Mouse (Mus musculus) midbrain, embryonic 11.5 days (tissue): Measurements from ENCODE around the gene Cltc. TPM values are rescaled to one million over a fixed set of nuclear protein-coding genes. Genes with fewer than 3 reads are reported as not detected.
"Not testable (repeated sequence)": the region's sequence is repeated elsewhere in the genome, so short reads cannot be mapped to it uniquely, and the experiment has no call there.

Experiments
- ATAC-seq: fragments of 200-750 bp; cut with Nextera tagmentation; 2 replicates; pipeline ENCODE4 v1.8.0; 2017; ENCODE audit warnings: moderate TSS enrichment, moderate library complexity; ENCODE audit not compliant: low FRiP score
- DNase-seq: peaks from one replicate; pipeline ENCODE4 v3.0.0; 2015; ENCODE audit warnings: low spot score; ENCODE audit errors: missing footprints
- H3K27ac ChIP-seq: fragments of 300-500 bp; sonication (generic); 2 replicates; pipeline ENCODE4 v1.5.1; 2014; ENCODE audit warnings: low read depth, low read length
- H3K27me3 ChIP-seq: fragments of 300-500 bp; sonication (generic); 2 replicates; pipeline ENCODE4 v1.6.1; 2014; ENCODE audit warnings: mild to moderate bottlenecking, low read length, moderate library complexity, mixed read lengths; ENCODE audit not compliant: control insufficient read depth, insufficient read depth
- H3K36me3 ChIP-seq: fragments of 300-500 bp; sonication (generic); 2 replicates; pipeline ENCODE4 v1.6.1; 2014; ENCODE audit warnings: mild to moderate bottlenecking, low read length, moderate library complexity, mixed read lengths; ENCODE audit not compliant: control insufficient read depth, insufficient read depth
- H3K4me1 ChIP-seq: fragments of 300-500 bp; sonication (generic); 2 replicates; pipeline ENCODE4 v1.6.1; 2014; ENCODE audit warnings: low read length; ENCODE audit not compliant: control insufficient read depth, insufficient read depth
- H3K4me2 ChIP-seq: fragments of 300-500 bp; sonication (generic); 2 replicates; pipeline ENCODE4 v1.6.1; 2014; ENCODE audit warnings: mild to moderate bottlenecking, moderate library complexity
- H3K4me3 ChIP-seq: fragments of 300-500 bp; sonication (generic); 2 replicates; pipeline ENCODE4 v1.5.1; 2014; ENCODE audit warnings: low read depth, low read length
- H3K9ac ChIP-seq: fragments of 300-500 bp; sonication (generic); 2 replicates; pipeline ENCODE4 v1.6.1; 2014; ENCODE audit warnings: low read length
- H3K9me3 ChIP-seq: fragments of 300-500 bp; sonication (generic); 2 replicates; pipeline ENCODE4 v1.6.1; 2016; ENCODE audit warnings: low read length; ENCODE audit not compliant: control insufficient read depth
- WGBS: fragments of 180-500 bp; shearing (Covaris S2); extraction: QIAGEN DNeasy Blood & Tissue Kit; methylation state at CpG from one replicate; pipeline ENCODE4 v1.1.7; 2014; 5-methylcytosine and 5-hydroxymethylcytosine counted together
- polyA plus RNA-seq: library from polyadenylated mRNA; unstranded; fragments of >200 nt; fragmentation: Nextera tagmentation; extraction: Ambion mirVana; gene quantifications from 2 replicates; pipeline ENCODE4 v1.2.1, GENCODE M21; 2014

Cltc gene
- polyA plus RNA-seq, 1 experiment from 2014 or later, result 173 TPM

DNA sequence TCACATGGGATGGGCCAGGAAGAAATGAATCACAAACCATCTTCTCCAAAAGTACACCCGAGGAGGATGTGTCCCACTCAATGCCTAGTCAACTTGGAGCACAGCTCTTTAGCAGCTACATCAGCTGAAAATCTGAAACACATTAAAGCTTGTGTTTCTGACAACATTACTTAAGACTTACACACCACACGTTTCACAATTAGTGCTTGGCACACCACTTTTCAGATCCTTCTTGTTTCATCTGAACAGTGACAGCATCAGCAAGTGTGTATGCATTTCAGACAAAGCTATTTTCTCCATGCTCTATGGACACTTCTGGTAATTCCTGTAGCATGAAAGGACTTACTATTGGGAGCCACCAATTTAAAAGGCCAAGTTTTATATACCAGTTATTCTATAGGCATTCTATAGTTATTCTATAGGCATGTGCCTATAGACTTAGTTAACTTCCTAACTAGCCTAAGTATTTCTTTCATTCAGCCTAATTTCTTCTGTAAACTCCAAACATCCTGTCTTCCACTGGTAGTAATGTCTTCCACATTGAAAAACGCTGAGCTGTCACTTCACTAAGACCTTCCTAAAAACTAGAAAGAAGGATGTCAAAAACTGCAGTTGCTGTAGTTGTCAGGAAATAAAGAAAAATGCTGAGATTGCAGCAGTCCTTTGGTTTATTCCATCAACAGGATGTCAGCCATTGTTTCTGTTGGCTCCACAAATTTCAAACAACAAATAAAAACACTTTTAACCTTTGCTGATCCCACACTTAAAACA is 11.5 kb downstream of the Cltc start:
- no peak overlapping the region for H3K27ac ChIP-seq
- no peaks in the 10 kb centered on the region for H3K4me1 ChIP-seq
- H3K4me3 ChIP-seq, result no peak overlapping the region
- DNase-seq, result no peak
- H3K36me3 ChIP-seq, result no peaks in the 10 kb centered on the region
- H3K9ac ChIP-seq, result no peak overlapping the region
- no peaks in the 10 kb centered on the region for H3K9me3 ChIP-seq
- no peak overlapping the region for H3K4me2 ChIP-seq
- no peak for ATAC-seq
- H3K27me3 ChIP-seq, result no peaks in the 10 kb centered on the region
- WGBS, result 85% methylated on average over 3 of the region's 3 CpGs

DNA sequence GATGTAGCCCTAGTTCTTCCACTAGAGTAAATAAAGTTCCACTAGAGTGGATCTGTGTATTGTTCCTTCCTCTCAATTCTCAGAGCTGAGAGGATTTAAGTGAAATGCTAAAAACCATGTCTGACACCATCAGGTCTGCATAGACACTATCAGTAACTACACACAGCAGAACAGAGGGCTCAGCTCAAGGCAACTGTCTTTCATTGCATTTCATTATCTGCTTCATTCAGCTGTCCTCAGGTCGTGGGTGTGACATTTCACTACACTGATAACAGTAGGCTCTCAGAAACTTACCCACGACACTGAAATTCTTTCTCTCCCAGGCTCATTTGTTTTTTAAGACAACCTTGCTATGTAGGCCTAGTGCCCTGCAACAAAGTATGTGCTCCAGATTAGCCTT is 14.8 kb downstream of the Cltc start:
- no peaks in the 10 kb centered on the region for H3K27me3 ChIP-seq
- H3K4me2 ChIP-seq, result no peak overlapping the region
- DNase-seq (no peak), ATAC-seq (no peak)
- H3K36me3 ChIP-seq, result no peaks in the 10 kb centered on the region
- no peak overlapping the region for H3K9ac ChIP-seq
- no peaks in the 10 kb centered on the region for H3K4me1 ChIP-seq
- no peak overlapping the region for H3K27ac ChIP-seq
- no peaks in the 10 kb centered on the region for H3K9me3 ChIP-seq
- H3K4me3 ChIP-seq, result no peak overlapping the region
- 71% methylated on average over 2 of the region's 2 CpGs for WGBS

DNA sequence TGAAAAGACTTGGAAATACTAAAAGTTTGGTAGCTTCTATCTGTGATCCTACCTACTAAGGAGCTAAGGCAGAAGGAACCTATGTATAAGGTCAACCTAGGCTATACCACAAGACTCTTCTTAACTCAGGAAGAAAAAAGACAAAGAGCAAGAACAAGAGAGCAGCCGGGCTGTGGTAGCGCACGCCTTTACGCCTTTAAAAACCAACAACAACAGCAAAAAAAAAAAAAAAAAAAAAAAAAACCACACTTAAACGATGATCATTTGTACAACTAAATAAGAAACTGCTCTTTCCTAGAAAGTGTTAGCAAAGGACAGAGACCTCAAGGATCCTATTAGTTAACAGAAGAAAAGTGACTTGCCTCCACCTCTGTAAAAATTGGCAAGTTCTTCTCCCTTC is 15.9 kb downstream of the Cltc start:
- 94% methylated on average over 5 of the region's 5 CpGs for WGBS
- H3K4me2 ChIP-seq, result no peak overlapping the region
- H3K36me3 ChIP-seq, result no peaks in the 10 kb centered on the region

DNA sequence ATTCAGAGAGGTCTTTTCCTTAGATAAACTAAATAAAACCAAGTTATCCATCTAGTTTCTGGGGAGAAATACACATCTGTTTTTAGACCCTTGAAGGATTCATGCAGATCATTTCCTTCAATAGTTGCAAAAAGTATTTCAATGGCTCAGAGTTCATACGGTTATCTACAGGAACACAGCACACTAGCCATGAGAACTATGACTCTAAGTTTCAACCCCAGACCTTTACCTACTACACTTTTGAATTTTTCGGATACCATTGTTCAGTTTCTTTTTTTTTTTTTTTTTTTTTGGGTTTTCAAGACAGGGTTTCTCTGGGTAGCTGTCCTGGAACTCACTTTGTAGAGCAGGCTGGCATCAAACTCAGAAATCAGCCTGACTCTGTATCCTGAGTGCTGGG is 17.9 kb downstream of the Cltc start:
- Histone ChIP-seq H3K4me1 (no peaks in the 10 kb centered on the region), H3K36me3 (no peaks in the 10 kb centered on the region), H3K9me3 (no peaks in the 10 kb centered on the region), H3K4me2 (no peak overlapping the region), H3K27me3 (no peaks in the 10 kb centered on the region), H3K4me3 (no peak overlapping the region), H3K27ac (no peak overlapping the region), H3K9ac (no peak overlapping the region)
- WGBS, result 89% methylated on average over 2 of the region's 2 CpGs
- DNase-seq (no peak), ATAC-seq (no peak)

More for the DNA sequence above, 15.9 kb downstream of the Cltc start:
- H3K4me3 ChIP-seq, result no peak overlapping the region
- ATAC-seq (no peak), DNase-seq (no peak)
- H3K27ac ChIP-seq, result no peak overlapping the region
- H3K9ac ChIP-seq, result no peak overlapping the region
- no peaks in the 10 kb centered on the region for H3K27me3 ChIP-seq
- no peaks in the 10 kb centered on the region for H3K9me3 ChIP-seq
- H3K4me1 ChIP-seq, result no peaks in the 10 kb centered on the region

DNA sequence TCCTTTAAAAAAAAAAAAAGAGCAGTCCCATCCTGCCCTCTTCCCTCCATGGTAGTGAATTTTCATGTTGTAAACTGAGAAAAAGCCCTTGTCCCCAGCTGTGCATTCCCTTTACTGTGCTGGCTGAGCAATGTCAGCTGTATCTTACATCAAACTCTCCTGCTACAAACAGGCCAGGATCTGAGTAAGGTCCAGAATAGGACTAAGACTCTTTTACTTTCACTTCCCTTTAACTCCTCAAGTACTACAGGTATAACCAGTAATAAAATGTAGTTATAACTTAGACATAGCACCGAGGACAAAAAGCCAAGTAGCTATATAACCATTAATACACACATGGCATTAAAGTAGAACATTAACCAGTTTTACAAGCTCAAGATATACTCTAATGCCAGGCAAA is 18.4 kb downstream of the Cltc start:
- Histone ChIP-seq H3K4me3 (no peak overlapping the region), H3K4me1 (no peaks in the 10 kb centered on the region), H3K9me3 (no peaks in the 10 kb centered on the region), H3K27me3 (no peaks in the 10 kb centered on the region), H3K4me2 (no peak overlapping the region), H3K27ac (no peak overlapping the region), H3K9ac (no peak overlapping the region), H3K36me3 (no peaks in the 10 kb centered on the region)
- no peak for ATAC-seq
- 93% methylated on average over 1 of the region's 1 CpGs for WGBS
- DNase-seq, result no peak

DNA sequence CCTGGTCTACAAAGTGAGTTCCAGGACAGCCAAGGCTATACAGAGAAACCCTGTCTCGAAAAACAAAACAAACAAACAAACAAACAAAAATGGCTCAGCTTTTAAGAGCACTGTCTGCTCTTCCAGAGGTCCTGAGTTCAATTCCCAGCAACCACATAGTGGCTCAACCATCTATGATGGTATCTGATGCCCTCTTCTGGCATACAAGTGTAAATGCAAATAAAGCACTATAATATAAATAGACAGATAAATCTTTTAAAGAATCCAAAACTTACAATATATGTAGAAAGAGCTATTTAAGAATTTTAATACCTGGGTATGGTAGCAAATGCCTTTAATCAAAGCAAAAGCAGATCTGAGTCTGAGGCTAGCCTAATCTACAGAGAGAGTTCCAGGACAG is 19.1 kb downstream of the Cltc start:
- not testable (repeated sequence) for H3K9me3 ChIP-seq, H3K4me1 ChIP-seq, DNase-seq, ATAC-seq, H3K9ac ChIP-seq, H3K4me2 ChIP-seq, H3K36me3 ChIP-seq, H3K27ac ChIP-seq, H3K27me3 ChIP-seq, H3K4me3 ChIP-seq
- WGBS, result 89% methylated on average over 1 of the region's 1 CpGs

DNA sequence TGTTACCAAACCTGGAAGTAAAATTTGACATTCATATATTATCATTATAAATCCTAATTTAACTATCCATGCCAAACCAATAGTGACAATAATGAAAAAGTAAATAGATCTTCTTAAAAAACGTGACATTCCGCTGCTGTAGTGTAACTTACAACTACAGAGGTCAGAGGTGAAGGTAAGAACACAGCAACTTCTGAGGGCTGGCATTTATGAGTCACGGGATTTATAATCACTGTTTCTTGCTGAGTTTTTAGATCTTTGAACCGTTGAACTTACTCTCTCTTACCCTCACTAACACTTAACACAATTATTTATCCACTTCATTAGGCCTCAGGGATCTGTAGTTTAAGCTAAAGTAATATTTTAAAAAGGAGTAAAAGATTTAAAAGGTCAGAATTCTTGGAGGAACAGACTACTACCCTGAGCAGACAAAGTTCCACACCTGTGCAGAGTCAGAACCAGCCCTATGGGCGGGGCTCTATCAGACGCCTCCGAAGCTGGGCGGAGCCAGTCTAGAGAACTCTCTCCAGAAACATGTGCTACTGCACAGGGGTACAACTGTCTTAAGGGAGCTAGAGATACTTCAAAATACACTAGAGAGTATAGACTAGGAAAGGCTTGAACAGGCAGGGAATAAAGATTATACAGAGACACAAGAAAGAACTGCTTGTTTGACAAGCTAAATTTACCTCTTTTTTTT is 19.9 kb downstream of the Cltc start:
- no peak for ATAC-seq
- no peaks in the 10 kb centered on the region for H3K9me3 ChIP-seq
- no peak overlapping the region for H3K27ac ChIP-seq
- WGBS, result 87% methylated on average over 8 of the region's 8 CpGs
- H3K4me2 ChIP-seq, result no peak overlapping the region
- DNase-seq, result no peak
- H3K36me3 ChIP-seq, result no peaks in the 10 kb centered on the region
- H3K27me3 ChIP-seq, result no peaks in the 10 kb centered on the region
- no peaks in the 10 kb centered on the region for H3K4me1 ChIP-seq
- H3K9ac ChIP-seq, result no peak overlapping the region
- no peak overlapping the region for H3K4me3 ChIP-seq

DNA sequence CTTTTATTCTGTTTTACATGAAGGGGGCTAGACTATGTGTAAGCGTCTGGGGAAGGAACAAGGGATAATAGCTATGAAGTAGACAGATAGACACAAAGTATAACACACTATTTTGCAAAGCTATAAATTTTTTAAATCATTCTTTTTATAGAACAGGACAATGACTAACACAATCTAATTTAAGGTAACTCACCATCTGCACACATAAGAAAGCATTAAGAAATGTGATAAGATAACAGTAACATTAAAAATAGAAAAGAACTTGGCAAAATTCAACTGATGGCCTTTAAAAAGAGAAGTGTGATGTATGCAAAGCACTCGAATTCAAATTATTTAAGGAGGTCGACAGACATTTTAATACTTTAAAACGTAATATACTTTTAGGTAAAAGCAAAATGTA is 22.4 kb downstream of the Cltc start:
- Histone ChIP-seq H3K27me3 (no peaks in the 10 kb centered on the region), H3K27ac (no peak overlapping the region), H3K36me3 (no peaks in the 10 kb centered on the region), H3K4me1 (no peaks in the 10 kb centered on the region), H3K9me3 (no peaks in the 10 kb centered on the region), H3K4me3 (no peak overlapping the region), H3K9ac (no peak overlapping the region), H3K4me2 (no peak overlapping the region)
- no peak for DNase-seq
- 95% methylated on average over 4 of the region's 4 CpGs for WGBS
- no peak for ATAC-seq

DNA sequence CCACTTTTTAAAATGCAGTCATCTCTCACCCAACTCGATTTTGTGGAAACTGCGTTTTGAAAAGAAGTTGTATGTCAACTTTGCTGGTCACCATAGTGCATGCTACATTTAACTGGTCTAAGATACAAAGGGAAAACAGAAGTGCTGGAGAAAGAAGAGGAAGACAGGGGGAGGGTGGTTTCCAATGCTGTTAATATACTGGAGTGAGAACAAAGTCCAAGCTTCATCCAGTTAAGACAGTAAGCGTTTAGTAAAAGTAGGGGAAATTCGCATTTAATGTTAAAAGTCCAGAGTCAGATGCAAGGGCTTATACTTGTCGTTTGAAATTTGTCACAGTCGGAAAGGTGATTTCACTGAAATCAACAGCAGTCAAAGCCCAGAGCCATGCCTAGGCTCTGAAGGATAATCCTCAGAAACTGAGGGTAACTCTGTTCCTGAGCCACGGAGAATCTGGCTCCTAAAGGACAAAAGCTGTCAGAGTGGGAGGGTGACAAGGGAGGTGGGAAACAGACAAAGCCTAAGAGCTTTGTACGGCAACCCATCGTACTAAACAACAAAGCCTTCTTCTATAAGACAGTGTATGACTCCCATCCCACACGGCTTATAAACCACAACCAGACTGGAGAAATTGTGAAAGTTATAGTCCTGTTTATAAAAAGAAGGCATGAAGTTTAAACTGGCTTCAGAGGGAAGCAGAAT is 23.0 kb downstream of the Cltc start:
- ATAC-seq, result no peak
- Histone ChIP-seq H3K4me3 (no peak overlapping the region), H3K36me3 (no peaks in the 10 kb centered on the region; the same call in 1 of the 2 replicates), H3K27ac (no peak overlapping the region), H3K9ac (no peak overlapping the region), H3K27me3 (no peaks in the 10 kb centered on the region), H3K9me3 (no peaks in the 10 kb centered on the region), H3K4me1 (no peaks in the 10 kb centered on the region), H3K4me2 (no peak overlapping the region)
- 66% methylated on average over 10 of the region's 10 CpGs for WGBS
- no peak for DNase-seq
